In genomic region chr13:45569932-45570331, GRCm38 (mm10) we compare ENCODE assay signal across 15 mouse cellular contexts.
DNase-seq lines count a peak whose midpoint lies in the region; ATAC-seq lines count a peak whose summit lies in the region.
"Had no signal": no experiment of that assay in that cellular context is flagged by ENCODE, and none has a peak within 500 bp of the region (broad histone marks: within the 10 kb centered on the region; RNA-seq: fewer than 3 reads in every experiment).

No protein-coding gene starts in this region.

- H3K9ac ChIP-seq in heart, embryonic 12.5 days = no peak overlapping the region
- no peak overlapping the region for H3K9ac ChIP-seq in intestine, embryonic 16.5 days (ENCODE audit: low read depth, low read length)
- H3K9ac ChIP-seq: forebrain, embryonic 13.5 days; limb, embryonic 12.5 days; midbrain, embryonic 12.5 days had no signal

- peaks cover 20% of the 10 kb centered on the region for H3K36me3 ChIP-seq in heart, embryonic 12.5 days
- H3K36me3 ChIP-seq in intestine, embryonic 16.5 days (ENCODE audit: control insufficient read depth, insufficient read depth, low read length) = 0 out of 2 replicates have a peak, but pooled peaks cover 5% of the 10 kb centered on the region

- H3K9me3 ChIP-seq in heart, embryonic 12.5 days (replicated peaks) = no peaks in the 10 kb centered on the region
- H3K9me3 ChIP-seq in intestine, embryonic 16.5 days (ENCODE audit: control insufficient read depth, low read length) = no peaks in the 10 kb centered on the region
- H3K9me3 ChIP-seq: forebrain, embryonic 13.5 days; limb, embryonic 12.5 days; midbrain, embryonic 12.5 days had no signal

- ATAC-seq in heart, embryonic 12.5 days (ENCODE audit: insufficient number of reproducible peaks, low FRiP score) = no peak
- ATAC-seq in intestine, embryonic 16.5 days = no peak
- ATAC-seq: forebrain, embryonic 13.5 days; hindbrain, embryonic 16.5 days had no signal

- no peak overlapping the region for H3K4me3 ChIP-seq in heart, embryonic 12.5 days
- H3K4me3 ChIP-seq in intestine, embryonic 16.5 days (ENCODE audit: low read length) = no peak overlapping the region
- H3K4me3 ChIP-seq: forebrain, embryonic 13.5 days; gastrocnemius, adult 2 months; limb, embryonic 12.5 days; midbrain, embryonic 12.5 days had no signal

- H3K27ac ChIP-seq in heart, embryonic 12.5 days (ENCODE audit: poor library complexity, severe bottlenecking) = no peak overlapping the region
- no peak overlapping the region for H3K27ac ChIP-seq in intestine, embryonic 16.5 days (ENCODE audit: low read length)
- H3K27ac ChIP-seq: forebrain, embryonic 13.5 days; gastrocnemius, adult 2 months; limb, embryonic 12.5 days; midbrain, embryonic 12.5 days had no signal

- H3K27me3 ChIP-seq in heart, embryonic 12.5 days (replicated peaks) = no peaks in the 10 kb centered on the region
- H3K27me3 ChIP-seq in intestine, embryonic 16.5 days (replicated peaks; ENCODE audit: control insufficient read depth, insufficient read depth, low read length) = no peaks in the 10 kb centered on the region
- H3K27me3 ChIP-seq: forebrain, embryonic 13.5 days; limb, embryonic 12.5 days; midbrain, embryonic 12.5 days had no signal

- 62% methylated on average over 7 of the region's 7 CpGs for WGBS in heart, embryonic 12.5 days
- WGBS in intestine, embryonic 16.5 days = 75% methylated on average over 7 of the region's 7 CpGs

- peaks cover 13% of the 10 kb centered on the region for H3K4me1 ChIP-seq in heart, embryonic 12.5 days (replicated peaks)
- H3K4me1 ChIP-seq in intestine, embryonic 16.5 days (ENCODE audit: control insufficient read depth, insufficient read depth, low read length) = peaks cover 3% of the 10 kb centered on the region; the same call in 1 of the 2 replicates
- H3K4me1 ChIP-seq: limb, embryonic 12.5 days had no signal

- peak; percentile 58 for DNase-seq in heart, adult 8-10 months (ENCODE audit: low spot score)
- peak; percentile 20 for DNase-seq in urinary bladder, postnatal 14 days (ENCODE audit: low spot score)
- DNase-seq in urinary bladder, postnatal 25 days (ENCODE audit: low spot score) = no peak
- peak; percentile 29 to 52 for DNase-seq in cerebellum, postnatal 10 days
- DNase-seq in thymus, postnatal 25 days = no peak
- DNase-seq: gastrocnemius, adult 2 months; lung, postnatal 36 days; spleen, adult 18-20 months; thymus, postnatal 14 days had no signal

- H3K4me2 ChIP-seq in heart, embryonic 12.5 days = no peak overlapping the region
- no peak overlapping the region for H3K4me2 ChIP-seq in intestine, embryonic 16.5 days (ENCODE audit: low read depth, low read length)
- H3K4me2 ChIP-seq: forebrain, embryonic 13.5 days; limb, embryonic 12.5 days; midbrain, embryonic 12.5 days had no signal

Comparison
In these comparisons a context has a peak if more than half of its experiments do, and no peak if none do; other contexts are left out.
1. DNase-seq: peak in heart, adult 8-10 months (single experiment), urinary bladder, postnatal 14 days (single experiment) and cerebellum, postnatal 10 days (2 of 2); none in urinary bladder, postnatal 25 days (single experiment) and thymus, postnatal 25 days (single experiment).